Comparison of ENCODE assay signal across 9 mouse cellular contexts in the genomic region with DNA sequence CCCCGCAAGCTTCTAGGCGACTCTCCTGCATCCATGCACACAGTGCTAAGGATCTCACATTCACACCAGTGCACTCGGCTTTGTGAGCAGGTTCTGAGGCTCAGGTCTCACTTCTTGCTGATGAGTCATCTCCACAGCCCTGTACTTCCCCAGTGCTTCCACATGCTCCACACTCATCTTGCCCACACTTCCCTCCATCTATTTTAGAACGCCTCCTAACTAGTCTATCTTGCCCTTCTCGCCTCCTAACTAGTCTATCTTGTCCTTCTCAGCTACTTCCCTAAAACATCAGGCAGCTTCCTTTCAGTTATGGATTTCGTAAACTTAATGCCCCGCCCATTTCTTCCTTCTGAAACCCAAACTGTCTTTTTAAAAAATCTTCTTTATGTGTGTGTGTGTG. TPM values are rescaled to one million over a fixed set of nuclear protein-coding genes. Genes with fewer than 3 reads are reported as not detected.
DNase-seq lines count a peak whose midpoint lies in the region.
"Had no signal": no experiment of that assay in that cellular context is flagged by ENCODE, and none has a peak within 500 bp of the region (broad histone marks: within the 10 kb centered on the region; RNA-seq: fewer than 3 reads in every experiment).

No protein-coding gene starts in this region.

- DNase-seq in lung, adult 18-20 months, result peak; percentile 18 to 20
- DNase-seq in lung, postnatal 4 days, result no peak
- DNase-seq in NIH3T3 (ENCODE audit: low read depth), result peak; percentile 23
- peak; percentile 33 for DNase-seq in induced T-regulatory cell, adult 2 months (ENCODE audit: low read depth)
- DNase-seq in monocyte, adult 2 months (ENCODE audit: low read depth in 1 of 2, low spot score in 2 of 2), result peak; percentile 49 to 65
- DNase-seq in layer of hippocampus, adult 18-20 months (ENCODE audit: low spot score in 2 of 2), result no peak
- no peak for DNase-seq in urinary bladder, postnatal 10 days (ENCODE audit: low spot score)
- DNase-seq: cerebellum, adult 9-10 months; kidney, postnatal 10 days had no signal

RNA-seq across cellular contexts. Expression of gene Slc16a10, which starts 13.6 kb away (rescaled TPM):
- 1 to 10 TPM; 3.9 to 4.1 TPM for total RNA-seq in layer of hippocampus, adult 18-20 months (2021)

Comparison
In these comparisons a context has a peak if more than half of its experiments do, and no peak if none do; other contexts are left out.
1. DNase-seq: peak in lung, adult 18-20 months (2 of 2), NIH3T3 (single experiment), induced T-regulatory cell, adult 2 months (single experiment) and monocyte, adult 2 months (2 of 2); none in lung, postnatal 4 days (0 of 2), layer of hippocampus, adult 18-20 months (0 of 2) and urinary bladder, postnatal 10 days (single experiment).